Mouse (Mus musculus) kidney, postnatal 36 days (tissue): ENCODE measurements around the gene Ccnq.

Experiments used
- DNase-seq, 2 experiments: peaks; one replicate each; pipeline ENCODE4 v3.0.0; 2021 to 2022; ENCODE audit warnings: mixed read lengths in 2 of 2

Gene Ccnq

GRCm38 (mm10) chr11:78750885-78751842, at the start of gene Ccnq:
TSS of gene Ccnq (minus strand) at chr11:78751729.
- peak; percentile 70 to 88 for DNase-seq

DNA sequence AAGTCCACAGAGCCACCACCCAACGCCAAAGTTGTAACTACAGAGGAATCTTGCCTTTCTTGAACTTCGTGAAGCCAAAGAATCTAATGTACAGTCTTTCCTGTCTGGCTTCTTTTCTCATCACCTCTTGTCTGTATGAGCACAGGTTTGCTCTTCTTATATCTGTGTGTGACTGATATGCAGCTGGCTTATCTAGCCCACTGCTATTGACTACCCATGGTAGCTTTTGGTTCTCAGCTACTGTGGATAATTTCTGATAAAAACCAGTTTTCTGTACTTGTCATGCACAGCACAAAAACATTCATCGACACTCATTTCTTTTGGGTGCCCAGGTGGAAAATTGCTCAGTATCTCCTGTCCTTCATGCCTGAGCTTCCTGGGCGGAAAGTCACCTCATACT, 49.6 kb upstream of the Ccnq start:
- DNase-seq: no peak

DNA sequence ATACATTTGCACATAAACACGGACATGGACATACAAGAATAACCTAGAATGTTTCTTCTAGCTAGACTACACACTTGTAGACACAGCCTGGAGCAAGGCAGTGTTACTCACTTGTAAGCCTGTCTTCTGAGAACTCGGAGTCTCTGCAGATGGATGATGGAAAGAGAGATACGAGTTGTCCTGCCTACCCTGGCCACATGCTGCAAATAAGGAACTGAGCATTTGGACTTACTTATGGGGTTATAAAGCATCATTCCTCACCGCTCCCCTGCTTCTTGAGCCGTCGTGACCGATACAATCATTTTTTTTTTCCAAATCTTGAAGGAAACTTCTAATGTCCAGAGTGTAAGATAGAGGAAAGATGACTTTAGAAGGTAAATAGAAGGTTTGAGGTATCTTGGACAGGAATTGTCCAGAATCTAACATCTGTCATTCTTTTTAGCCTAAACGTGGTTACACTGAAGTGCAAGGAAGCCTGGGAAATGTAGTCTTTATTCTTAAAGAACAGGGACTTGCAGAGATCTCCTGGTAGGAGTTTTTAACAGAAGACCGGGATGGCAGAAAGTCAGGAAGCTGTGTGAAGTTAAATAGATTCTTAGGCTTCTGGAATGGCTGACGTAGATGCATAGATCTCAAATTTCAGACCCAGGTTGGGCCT, 44.7 kb upstream of the Ccnq start:
- DNase-seq: no peak

DNA sequence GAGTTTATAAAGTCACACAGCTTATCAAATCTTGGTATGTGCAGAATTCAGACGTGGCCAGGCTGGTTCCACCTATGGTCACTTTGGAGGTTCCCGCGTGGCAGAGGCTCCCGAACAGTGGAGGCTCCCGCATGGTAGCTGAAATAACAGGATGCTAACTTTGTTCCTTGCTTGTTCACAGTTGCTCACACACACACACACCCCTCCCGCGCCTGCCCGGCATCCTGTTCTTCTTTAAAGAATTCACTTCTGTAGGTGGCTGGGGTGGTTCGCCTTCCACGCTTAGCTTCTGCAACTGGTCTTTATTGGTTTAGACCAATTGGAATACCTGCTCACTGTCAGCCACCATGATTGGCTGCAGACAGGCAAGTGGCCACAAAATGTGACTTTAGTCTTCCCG, 41.6 kb upstream of the Ccnq start:
- no peak for DNase-seq

GRCm38 (mm10) chr11:78792465-78792864, 40.9 kb upstream of the Ccnq start:
- DNase-seq: no peak

- DNase-seq: no peak
These were observed 40.5 kb upstream of the Ccnq start for GRCm38 (mm10) chr11:78792055-78792454.

- peak; percentile 87 to 89 for DNase-seq
These were observed 40.1 kb upstream of the Ccnq start for GRCm38 (mm10) chr11:78791582-78791981.

DNA sequence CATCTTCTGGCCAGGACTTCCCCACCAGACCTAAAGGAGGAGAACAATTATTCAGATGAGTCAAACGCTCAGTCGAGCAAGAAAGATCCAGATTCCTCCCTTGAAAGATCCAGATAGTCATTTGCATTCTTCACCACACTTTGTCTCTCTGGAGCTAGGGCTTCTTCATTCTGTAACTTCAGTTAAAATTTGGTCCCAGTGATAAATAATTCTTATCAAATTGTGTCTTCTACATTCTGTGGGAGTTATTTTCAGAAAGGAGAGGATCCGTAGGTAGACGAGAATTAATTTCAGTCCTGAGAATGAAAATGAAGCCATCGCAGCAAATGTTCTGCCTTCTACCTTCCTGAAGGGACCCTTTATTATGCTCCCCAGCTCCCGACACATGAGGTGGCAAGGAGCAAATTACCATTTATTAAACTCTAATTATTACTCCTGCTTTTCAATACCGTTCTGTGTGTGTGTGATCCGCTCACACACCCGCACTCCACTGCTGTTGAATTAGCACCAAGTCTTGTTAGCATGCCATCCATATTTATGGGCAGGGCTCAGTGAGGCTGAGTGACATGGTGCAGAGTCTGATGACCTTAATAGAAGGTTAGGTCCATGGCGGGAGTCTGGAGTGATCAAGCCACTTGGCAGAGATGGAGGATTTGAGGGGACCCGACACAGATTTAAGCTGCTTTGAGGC, 38.0 kb upstream of the Ccnq start:
- DNase-seq: no peak

GRCm38 (mm10) chr11:78786013-78786431, 34.5 kb upstream of the Ccnq start:
- no peak for DNase-seq

- DNase-seq: no peak
These were observed 31.3 kb upstream of the Ccnq start for GRCm38 (mm10) chr11:78782791-78783347.

DNA sequence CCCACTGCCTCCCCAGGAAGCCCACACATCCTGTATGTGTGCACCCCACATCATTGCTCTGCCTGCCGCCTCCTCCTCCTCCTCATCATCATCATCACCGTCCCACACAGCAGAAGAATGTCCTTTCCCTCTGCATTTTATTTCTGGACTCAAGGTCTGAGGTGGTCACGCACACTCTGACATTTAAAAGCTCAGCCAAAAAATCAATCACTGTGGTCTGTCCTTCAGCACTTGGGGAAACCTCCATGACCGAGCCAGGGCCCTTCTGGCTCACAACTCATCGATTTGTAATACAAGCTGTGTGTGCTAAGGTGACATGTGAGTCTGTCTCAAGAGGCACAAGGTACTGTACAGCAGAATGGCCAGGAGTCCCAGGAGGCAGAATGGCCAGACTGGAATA, 30.8 kb upstream of the Ccnq start:
- DNase-seq: no peak

DNA sequence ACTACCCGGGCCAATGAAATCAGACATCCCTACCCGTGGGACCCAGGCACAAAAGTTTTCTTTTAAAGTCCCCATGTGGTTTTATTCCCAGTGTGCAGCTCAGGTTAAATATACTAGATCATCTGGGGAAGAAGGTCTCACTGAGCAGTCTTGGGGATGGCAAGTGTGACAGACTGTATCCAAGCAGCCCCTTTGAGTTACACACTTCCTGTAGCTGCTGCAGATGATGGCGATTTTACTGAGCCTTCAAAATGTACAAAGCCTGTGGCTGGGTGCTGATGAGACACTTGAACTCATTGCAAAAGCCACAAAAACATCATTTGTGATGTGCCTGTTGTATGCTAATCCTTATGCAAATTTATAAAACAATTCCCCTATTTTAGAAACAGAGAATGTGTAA, 29.0 kb upstream of the Ccnq start:
- DNase-seq: no peak

- DNase-seq: no peak
These were observed 28.5 kb upstream of the Ccnq start for GRCm38 (mm10) chr11:78780002-78780401.

- DNase-seq: peak; percentile 61 to 81
These were observed 26.5 kb upstream of the Ccnq start for GRCm38 (mm10) chr11:78777851-78778680.

DNA sequence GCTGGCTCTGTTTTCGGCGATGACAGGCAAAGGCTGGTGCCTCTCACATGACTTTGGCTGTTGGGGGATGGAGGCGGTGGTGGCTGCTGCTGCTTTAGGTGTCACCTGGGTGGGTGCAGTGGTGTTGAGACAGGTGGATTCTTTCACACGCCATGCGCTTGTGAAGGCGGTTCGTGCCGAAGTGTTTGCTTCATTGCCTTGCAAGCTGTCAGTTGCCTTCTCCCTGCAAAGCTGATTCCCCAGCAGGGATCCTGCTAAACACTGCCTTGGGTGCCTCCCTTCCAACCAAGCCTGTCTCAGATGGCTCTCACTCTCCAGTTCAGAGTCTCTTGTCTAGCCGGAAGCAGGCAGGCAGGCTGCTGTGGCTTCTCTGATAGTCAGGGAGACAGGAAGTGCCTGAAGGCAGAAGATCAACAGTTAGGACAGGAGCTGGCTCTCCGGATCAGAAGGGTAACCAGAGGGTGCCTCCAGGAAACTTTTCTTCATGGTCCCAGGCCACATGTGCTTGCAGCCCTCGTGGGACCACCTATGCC, 20.3 kb upstream of the Ccnq start:
- no peak for DNase-seq

GRCm38 (mm10) chr11:78770436-78770835, 18.9 kb upstream of the Ccnq start:
- no peak for DNase-seq

DNA sequence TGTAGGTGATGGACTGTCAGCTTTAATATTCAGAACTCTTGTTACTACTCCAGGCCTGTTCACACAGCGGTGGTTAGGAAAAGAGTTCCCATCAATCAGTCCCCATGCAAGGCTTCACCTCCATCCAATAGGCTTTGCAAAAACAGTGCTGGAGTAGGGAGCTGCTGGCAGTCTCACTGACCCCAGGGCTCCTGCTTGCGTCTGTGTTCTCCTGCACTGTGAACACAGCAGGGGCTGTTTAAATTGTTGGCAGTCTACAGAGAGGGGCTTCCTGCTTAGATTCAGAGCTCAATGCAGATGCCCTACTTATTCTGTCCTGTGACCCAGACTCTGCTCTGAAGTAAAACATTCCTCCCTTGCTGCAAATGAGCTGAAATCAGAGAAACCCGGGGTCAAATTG, 17.2 kb upstream of the Ccnq start:
- DNase-seq: no peak

DNA sequence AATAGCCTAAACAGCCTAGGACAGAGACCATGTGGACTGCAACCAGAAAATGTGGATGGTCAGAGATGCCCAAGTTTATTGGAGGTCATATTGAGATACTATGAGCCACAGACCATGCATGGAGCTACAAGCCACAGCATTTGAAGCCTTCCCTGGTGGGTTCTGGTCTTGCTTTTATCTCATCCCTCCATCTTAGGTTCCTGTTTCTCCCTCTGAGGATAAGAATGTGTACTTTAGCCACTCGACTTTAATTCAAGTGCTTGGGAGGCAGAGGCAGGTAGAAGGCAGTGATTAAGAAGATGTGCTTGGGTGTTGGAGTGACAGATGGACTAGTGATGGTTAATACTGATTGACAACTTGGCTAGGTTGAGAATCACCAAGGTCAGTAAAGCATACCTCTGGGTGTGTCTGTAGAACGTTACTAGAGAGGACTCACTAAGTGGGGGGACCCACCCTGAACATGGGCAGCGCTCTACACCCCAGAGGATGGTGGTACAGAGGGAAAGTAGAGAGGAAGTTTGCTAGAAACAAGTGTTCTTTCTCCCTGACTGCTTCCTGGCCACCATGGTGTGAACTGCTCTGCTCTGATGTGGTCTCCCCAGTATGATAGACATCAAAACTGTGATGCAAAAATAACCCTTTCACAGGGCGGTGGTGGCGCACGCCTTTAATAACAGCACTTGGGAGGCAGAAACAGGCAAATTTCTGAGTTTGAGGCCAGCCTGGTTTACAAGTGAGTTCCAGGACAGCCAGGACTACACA, 14.7 kb upstream of the Ccnq start:
- DNase-seq: no peak

- DNase-seq: peak; percentile 19 to 20
These were observed 13.3 kb upstream of the Ccnq start for GRCm38 (mm10) chr11:78764820-78765219.

DNA sequence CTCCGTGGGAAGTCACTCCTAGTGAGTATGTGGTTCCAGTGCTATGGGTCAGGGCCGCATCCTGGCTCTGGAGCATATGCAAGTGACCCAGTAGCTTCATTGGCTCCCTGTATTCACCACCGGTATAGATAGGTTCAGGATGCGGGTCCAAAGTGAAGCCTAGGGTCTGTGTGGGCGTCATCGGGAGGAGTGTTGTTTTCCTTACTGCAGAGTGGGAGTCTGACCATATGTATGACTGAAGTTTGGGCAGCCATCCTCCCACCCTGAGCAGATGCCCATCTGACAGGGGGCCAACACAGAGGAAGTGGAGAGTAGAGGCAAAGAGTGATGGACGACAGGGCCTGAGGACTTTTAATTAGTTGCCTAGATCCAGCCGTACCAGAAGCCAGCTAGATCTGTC, 12.8 kb upstream of the Ccnq start:
- no peak for DNase-seq

DNA sequence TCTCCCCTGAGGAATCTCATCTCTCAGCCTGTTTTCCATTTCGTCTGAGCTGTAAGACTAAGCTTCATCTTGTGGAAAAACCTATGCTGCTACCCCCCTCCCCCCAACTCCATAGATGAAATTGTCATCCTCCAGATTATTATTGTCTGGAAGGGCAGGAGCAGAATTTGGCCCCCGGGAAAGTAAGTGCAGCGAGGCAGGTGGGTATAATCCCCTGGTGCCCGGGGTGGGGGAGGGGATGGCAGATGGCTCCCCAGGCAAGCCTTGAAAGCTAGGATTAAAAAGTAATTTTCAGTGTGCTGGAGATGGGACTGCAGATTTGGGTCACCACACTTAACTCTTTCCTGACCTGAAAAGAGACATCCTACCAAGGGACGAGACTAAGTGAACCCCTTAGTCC, 10.7 kb upstream of the Ccnq start:
- no peak for DNase-seq
